Mouse (Mus musculus) thymus, postnatal 10 days (tissue): ENCODE data around the gene Clic1.

Experiments
- DNase-seq, 2 experiments: peaks; one replicate each; pipeline ENCODE4 v3.0.0; 2021; ENCODE audit warnings: low spot score in 2 of 2

Clic1 gene

DNA sequence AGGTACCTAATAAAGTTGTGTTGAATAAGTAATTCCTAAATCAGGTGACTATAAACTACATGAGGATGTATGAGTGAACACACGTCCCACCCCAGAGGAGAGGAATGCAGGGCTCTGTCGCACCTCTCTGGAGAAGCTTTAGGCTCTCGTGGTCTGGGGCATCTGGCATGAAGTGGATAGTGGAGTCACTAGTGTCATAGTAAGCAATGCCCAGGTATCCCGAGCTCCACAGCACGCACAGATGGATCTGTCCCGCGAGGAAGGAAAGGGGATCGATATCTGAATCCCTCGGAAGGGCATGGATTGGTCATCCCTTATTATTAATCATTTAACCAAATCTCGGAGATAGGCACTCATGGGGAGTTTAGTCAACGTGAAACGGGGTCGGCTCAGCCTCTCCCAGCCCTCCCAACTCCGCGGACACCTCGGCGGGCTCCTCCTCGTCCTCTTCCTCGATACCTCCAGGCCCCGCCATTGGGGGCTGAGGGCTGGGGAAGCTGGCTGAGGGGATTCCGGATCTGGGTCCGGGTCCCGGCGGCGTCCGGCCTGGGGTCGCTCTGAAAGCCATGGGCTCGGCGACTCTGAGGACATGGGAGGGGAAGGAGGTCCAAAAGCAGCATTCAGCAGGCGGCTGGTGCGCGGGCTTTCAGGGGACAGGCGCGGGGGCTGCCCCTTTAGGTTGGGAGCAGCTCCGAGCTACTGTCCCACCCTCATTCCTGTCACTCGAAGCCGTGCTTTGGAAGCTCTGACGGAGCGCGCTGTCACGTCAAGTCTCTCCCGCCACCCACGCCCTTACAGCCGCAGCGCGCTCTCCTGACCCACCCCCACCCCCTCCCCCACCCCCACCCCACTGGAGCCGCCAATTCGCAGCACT lies 3.7 kb upstream of the Clic1 start:
- no peak for DNase-seq

DNA sequence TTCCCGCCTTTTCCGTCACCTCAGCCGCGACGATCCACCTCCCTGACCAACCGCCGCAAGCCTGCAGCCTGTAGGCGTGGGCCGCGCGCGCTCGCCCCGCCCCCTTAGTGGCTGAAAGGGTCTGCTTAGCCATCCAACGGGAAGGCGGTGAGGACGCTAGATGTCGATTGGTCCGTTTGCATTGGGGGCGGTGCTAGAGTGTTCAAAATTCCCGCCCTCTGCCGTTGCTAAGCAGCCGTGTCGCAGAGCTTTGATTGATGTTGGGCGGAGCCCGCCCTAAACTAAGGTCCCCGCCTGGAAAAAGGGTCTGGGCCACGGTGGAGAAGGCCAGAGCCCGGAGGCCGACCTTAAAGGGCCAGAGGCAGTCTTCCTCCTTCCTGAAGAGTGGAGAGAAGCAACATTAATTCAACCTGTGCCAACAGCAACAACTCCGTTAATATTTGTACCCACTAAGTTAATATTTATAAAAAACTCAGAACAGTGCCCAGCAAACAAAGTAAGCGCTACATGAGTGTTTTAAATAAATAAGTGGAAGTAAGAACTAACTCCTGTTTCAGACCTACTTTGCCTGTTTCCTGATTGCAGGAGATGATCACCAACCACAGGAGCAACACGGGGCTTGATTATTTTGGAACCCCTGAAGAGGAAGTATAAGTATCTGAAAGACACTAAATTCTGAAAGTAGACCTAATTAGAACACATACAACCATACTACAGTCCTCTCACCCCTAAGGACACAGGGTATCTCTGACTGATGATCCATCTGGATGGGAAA lies 2.9 kb upstream of the Clic1 start, which contains the start of gene Msh5:
Gene Msh5, minus strand, starts transcription at position 65 of the 775 bp plus-strand sequence.
- DNase-seq: peak; percentile 96 to 97

- no peak for DNase-seq
Measured at GRCm38 (mm10) chr17:35047688-35048087, 2.1 kb upstream of the Clic1 start.

DNA sequence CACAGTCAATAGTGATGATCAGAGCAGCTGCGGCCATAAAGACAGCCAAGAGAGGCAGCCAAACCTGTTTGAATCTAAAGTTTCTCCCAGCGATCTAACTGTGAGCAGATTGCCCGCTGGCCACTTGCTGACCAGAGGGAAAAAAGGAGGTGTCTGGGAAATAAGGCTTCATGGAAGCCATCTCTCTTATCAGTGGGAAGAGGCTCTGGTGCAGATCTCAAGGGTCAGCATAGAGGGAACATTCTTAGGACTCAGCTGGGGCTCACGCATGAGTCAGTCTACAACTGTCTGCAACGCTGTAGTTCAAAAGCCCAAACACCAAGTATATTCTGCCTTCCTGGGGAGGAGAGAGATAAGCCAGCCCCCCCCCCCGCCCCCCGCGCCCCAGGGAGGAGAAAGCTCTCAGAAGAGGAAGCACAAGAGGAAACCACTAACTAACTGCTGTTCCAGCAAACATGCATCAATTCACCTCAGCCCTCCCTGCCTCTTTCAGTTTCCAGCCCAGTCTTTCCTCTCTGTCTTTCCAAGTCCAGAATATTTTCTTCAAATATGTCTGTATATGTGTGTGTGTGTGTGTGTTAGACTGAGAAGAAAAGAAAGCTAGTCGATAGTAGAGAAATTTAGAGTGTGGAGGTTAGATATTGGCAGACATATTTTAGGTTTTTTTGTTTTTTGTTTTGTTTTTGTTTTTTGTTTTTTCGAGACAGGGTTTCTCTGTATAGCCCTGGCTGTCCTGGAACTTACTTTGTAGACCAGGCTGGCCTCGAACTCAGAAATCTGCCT lies 1.4 kb upstream of the Clic1 start:
- peak in 1 of 2 experiments; percentile 50 for DNase-seq

- no peak for DNase-seq
Measured at GRCm38 (mm10) chr17:35048932-35049440, 780 bp upstream of the Clic1 start.

- DNase-seq: peak; percentile 75 to 77
Measured at GRCm38 (mm10) chr17:35050126-35050750, 472 bp downstream of the Clic1 start.

GRCm38 (mm10) chr17:35051156-35052086 lies 1.7 kb downstream of the Clic1 start:
- DNase-seq: peak; percentile 69 to 72

DNA sequence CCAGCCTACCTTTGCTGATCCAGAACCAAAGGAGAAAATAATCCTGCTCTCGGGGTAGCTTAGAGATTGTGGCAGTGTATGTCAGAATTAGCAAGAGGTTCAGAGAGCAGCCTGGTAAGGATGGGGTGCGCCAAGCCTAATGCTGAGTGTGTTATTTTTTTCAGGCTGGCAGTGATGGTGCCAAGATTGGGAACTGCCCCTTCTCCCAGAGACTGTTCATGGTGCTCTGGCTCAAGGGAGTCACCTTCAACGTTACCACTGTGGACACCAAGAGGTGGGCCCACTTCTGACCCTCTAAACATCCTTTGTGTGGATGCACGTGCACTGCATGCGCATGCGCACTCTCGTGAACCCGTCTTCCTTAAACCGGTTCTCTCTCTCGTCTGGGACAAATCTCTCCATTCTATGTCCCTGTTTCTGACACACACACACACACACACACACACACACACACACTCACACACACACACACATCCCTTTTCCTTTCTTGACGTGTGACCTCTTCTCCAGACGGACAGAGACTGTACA lies 2.6 kb downstream of the Clic1 start:
- DNase-seq: no peak

GRCm38 (mm10) chr17:35055691-35056495 lies 6.1 kb downstream of the Clic1 start:
- DNase-seq: no peak

- no peak for DNase-seq
Measured at GRCm38 (mm10) chr17:35057090-35057489, 7.3 kb downstream of the Clic1 start.

- no peak for DNase-seq
Measured at GRCm38 (mm10) chr17:35058316-35058715, 8.6 kb downstream of the Clic1 start.

DNA sequence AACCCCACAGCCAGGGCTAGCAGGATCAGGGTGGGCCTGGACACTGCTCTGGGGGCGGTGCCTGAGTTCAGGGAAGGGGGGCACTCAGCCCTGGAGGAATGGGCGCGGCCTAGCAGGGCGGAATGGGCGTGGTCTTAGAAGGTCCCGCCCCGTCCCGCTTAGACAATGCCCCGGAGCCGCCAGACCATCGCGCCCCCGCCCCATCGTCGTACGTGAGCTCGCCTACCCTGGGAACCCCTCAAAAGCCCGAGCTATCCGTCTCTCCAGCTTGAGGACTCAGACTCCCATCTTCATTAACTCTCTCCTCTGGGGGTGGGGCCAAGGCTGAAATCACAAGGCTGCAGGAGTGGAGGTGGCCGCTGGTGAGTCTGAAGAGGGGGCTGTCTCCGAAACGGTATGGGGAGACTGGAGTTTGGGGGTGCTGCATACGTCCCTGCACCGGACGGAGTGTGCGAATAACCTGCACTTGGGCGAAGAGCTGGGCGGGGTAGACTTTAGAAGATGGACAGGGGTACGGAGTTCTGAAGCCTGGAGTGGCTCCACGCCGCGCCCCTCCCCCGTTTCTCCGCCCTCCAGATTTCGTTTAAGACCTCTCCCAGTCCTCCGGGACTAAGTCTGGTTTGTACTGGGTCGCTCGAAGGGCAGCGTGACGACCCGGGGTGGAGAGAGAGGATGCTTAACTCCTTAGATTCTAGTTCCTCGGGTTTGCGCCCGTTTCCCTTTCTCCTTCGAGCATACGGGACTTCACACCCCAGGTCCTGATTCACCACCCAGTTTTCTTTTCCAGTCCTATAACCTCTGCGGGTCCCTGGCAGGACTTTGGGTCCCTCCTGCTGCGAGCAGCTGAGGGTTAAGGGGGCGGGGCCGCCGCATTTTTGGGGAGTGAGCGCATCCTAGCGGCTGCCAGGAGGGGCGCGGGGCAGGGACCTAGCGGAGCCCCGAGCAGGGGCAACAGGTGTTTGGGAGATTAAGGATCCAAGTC lies 9.4 kb downstream of the Clic1 start, which contains the start of gene Ddah2:
Gene Ddah2, plus strand, starts transcription at position 125 of the 982 bp plus-strand sequence.
- DNase-seq: peak; percentile 84 to 94

DNA sequence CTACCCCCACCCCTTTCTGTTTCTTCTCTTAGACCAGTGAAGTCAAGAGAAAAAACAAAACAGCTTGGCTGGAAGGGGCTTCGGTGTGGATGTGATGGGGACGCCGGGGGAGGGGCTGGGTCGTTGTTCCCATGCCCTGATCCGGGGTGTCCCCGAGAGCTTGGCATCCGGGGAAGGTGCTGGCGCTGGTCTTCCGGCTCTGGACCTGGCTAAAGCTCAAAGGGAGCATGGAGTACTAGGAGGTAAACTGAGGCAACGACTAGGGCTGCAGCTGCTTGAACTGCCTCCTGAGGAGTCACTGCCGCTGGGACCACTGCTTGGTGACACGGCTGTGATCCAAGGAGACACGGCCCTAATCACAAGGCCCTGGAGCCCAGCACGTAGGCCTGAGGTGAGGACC lies 10.3 kb downstream of the Clic1 start:
- DNase-seq: no peak

DNA sequence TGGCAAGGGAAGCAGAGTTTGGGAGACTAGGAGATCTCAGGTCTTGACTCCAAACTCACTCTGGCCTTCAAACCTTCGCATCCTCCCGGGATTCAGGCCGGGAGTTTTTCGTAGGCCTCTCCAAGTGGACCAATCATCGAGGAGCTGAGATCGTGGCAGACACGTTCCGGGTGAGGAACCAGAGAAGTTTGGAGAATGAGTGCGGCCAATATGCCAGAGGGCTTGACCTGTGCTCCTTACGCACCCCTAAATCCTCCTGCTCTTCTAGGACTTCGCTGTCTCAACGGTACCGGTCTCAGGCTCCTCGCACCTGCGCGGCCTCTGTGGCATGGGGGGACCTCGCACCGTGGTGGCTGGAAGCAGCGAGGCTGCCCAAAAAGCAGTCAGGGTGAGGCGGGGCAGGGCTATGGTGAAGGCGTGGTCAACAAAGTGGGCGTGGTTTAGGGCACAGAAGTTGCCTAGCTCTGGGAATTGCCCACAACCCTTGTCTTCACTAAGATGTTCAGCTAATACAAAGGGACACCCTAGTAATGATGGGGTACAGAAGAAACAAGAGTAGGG lies 11.1 kb downstream of the Clic1 start:
- no peak for DNase-seq

GRCm38 (mm10) chr17:35061299-35061698 lies 11.5 kb downstream of the Clic1 start:
- DNase-seq: no peak

- no peak for DNase-seq
Measured at GRCm38 (mm10) chr17:35063466-35063865, 13.7 kb downstream of the Clic1 start.

- no peak for DNase-seq
Measured at GRCm38 (mm10) chr17:35064378-35064877, 14.7 kb downstream of the Clic1 start.
